Mouse (Mus musculus) kidney, postnatal 0 days (tissue): ENCODE results near the gene 3425401B19Rik. TPM values are rescaled to one million over a fixed set of nuclear protein-coding genes. Genes with fewer than 3 reads are reported as not detected.
A peak's percentile ranks its signal among the peaks of the same experiment; 100 is the strongest.

Experiments used
- ATAC-seq: fragments of 200-750 bp; cut with Nextera tagmentation; replicated peaks from 2 replicates; pipeline ENCODE4 v1.8.0; 2017; ENCODE audit warnings: low read depth, moderate number of reproducible peaks, moderate TSS enrichment, moderate library complexity; ENCODE audit not compliant: low FRiP score
- DNase-seq: peaks from one replicate; pipeline ENCODE4 v3.0.0-alpha.2; 2016; ENCODE audit warnings: low spot score
- H3K27ac ChIP-seq: fragments of 300-500 bp; sonication (generic); 2 replicates; pipeline ENCODE4 v1.5.1; 2014; ENCODE audit warnings: mild to moderate bottlenecking
- H3K27me3 ChIP-seq: fragments of 300-500 bp; sonication (generic); 2 replicates; pipeline ENCODE4 v1.6.1; 2014; ENCODE audit warnings: low read length, mixed read lengths; ENCODE audit not compliant: insufficient read depth
- H3K36me3 ChIP-seq: fragments of 300-500 bp; sonication (generic); 2 replicates; pipeline ENCODE4 v1.6.1; 2014; ENCODE audit warnings: low read length, mixed read lengths; ENCODE audit not compliant: insufficient read depth
- H3K4me1 ChIP-seq: fragments of 300-500 bp; sonication (generic); replicated peaks from 2 replicates; pipeline ENCODE4 v1.6.1; 2014; ENCODE audit warnings: antibody characterized with exemption, low read length, mixed read lengths; ENCODE audit not compliant: insufficient read depth
- H3K4me2 ChIP-seq: fragments of 300-500 bp; sonication (generic); 2 replicates; pipeline ENCODE4 v1.6.1; 2014; ENCODE audit warnings: mild to moderate bottlenecking, low read length, moderate library complexity, mixed read lengths
- H3K4me3 ChIP-seq: fragments of 300-500 bp; sonication (generic); replicated peaks from 2 replicates; pipeline ENCODE4 v1.5.1; 2014; ENCODE audit warnings: low read depth, low read length
- H3K9ac ChIP-seq: fragments of 300-500 bp; sonication (generic); 2 replicates; pipeline ENCODE4 v1.6.1; 2014; ENCODE audit warnings: low read depth, low read length
- H3K9me3 ChIP-seq: fragments of 300-500 bp; sonication (generic); replicated peaks from 2 replicates; pipeline ENCODE4 v1.6.1; 2016; ENCODE audit warnings: low read length, inconsistent platforms, mixed read lengths
- CTCF ChIP-seq: IDR thresholded peaks from 2 replicates; pipeline ENCODE4 v1.5.1; 2016; ENCODE audit warnings: antibody characterized with exemption, low read depth, mild to moderate bottlenecking, moderate library complexity
- WGBS: fragments of 180-500 bp; shearing (Covaris S2); extraction: QIAGEN DNeasy Blood & Tissue Kit; methylation state at CpG from one replicate; pipeline ENCODE4 v1.1.7; 2014; 5-methylcytosine and 5-hydroxymethylcytosine counted together
- polyA plus RNA-seq: library from polyadenylated mRNA; unstranded; fragments of >200 nt; fragmentation: Nextera tagmentation; extraction: Ambion mirVana; gene quantifications from 2 replicates; pipeline ENCODE4 v1.2.1, GENCODE M21; 2015

Gene 3425401B19Rik
- 0.04 and 0.12 TPM in 2 replicates for polyA plus RNA-seq

GRCm38 (mm10) chr14:32685124-32685826 is at the start of gene 3425401B19Rik:
Gene 3425401B19Rik (minus strand): TSS chr14:32685293.
- H3K27ac ChIP-seq = no peak within 1 kb of the TSS
- H3K9me3 ChIP-seq = no peaks in the 10 kb centered on the region
- DNase-seq (peak; percentile 45), ATAC-seq (no peak)
- 0 out of 2 replicates have a peak within 1 kb of the TSS, but pooled peaks have one; percentile 18 for H3K9ac ChIP-seq
- no peaks in the 10 kb centered on the region for H3K27me3 ChIP-seq
- WGBS = 36% methylated on average over 16 of the region's 16 CpGs
- H3K4me3 ChIP-seq = no peak within 1 kb of the TSS
- no peaks in the 10 kb centered on the region for H3K36me3 ChIP-seq
- TF ChIP-seq CTCF = no peak
- H3K4me2 ChIP-seq = peak within 1 kb of the TSS; percentile 36
- H3K4me1 ChIP-seq = peaks cover 18% of the 10 kb centered on the region

DNA sequence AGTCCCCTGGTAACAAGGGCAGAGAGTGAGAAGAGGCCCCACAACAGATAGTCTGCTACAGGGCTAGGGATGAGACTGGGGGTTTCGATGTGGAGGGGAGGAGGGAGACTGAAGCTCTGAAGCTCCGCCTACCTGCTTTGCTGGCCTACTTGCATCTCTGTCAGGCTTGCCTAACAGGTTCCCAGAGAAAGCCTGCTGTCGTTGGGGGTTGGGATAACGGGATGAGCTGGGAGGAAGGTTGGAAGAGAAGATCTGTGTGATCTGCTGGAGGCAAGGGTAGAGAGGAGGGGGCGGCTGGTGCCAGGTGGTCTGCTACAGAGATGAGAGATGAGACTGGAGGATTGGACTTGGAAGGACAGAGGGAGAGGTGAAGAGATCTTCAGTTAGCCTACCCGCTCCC is 47.9 kb upstream of the 3425401B19Rik start:
- 38% methylated on average over 6 of the region's 6 CpGs for WGBS
- Histone ChIP-seq H3K9ac (no peak overlapping the region), H3K9me3 (no peaks in the 10 kb centered on the region), H3K4me1 (no peaks in the 10 kb centered on the region), H3K27ac (no peak overlapping the region), H3K36me3 (no peaks in the 10 kb centered on the region), H3K27me3 (no peaks in the 10 kb centered on the region), H3K4me3 (no peak overlapping the region), H3K4me2 (no peak overlapping the region)
- ATAC-seq = no peak
- no peak for DNase-seq
- TF ChIP-seq CTCF = no peak

- no peaks in the 10 kb centered on the region for H3K36me3 ChIP-seq
- ATAC-seq (no peak), DNase-seq (no peak)
Measured at GRCm38 (mm10) chr14:32726864-32727263, 41.8 kb upstream of the 3425401B19Rik start.

DNA sequence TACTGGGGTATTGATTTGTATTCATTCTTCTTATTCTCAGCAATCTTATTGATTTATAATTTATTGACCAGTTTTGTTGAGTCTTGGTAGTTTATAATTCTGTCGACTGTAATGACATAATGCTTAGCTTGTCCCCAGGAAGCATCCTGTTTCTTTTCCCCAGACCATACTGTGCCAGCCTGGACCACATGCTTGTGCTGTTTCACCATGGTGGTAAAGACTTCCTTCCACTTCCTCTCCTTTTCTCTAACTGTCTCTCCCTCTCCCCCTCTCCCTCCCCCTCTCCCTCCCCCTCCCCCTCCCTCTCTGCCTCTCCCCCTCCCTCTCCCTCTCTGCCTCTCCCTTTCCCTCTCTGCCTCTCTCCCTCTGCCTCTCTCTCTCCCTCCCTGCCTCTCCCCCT is 36.4 kb upstream of the 3425401B19Rik start:
- WGBS = 59% methylated on average over 1 of the region's 1 CpGs
- no peak for ATAC-seq
- no peak for TF ChIP-seq CTCF

More at GRCm38 (mm10) chr14:32726864-32727263, 41.8 kb upstream of the 3425401B19Rik start:
- Histone ChIP-seq H3K4me1 (no peaks in the 10 kb centered on the region), H3K9me3 (no peaks in the 10 kb centered on the region), H3K27ac (no peak overlapping the region), H3K4me3 (no peak overlapping the region), H3K9ac (no peak overlapping the region), H3K4me2 (no peak overlapping the region), H3K27me3 (no peaks in the 10 kb centered on the region)
- TF ChIP-seq CTCF = no peak

GRCm38 (mm10) chr14:32716763-32717439 is 31.8 kb upstream of the 3425401B19Rik start:
- Histone ChIP-seq H3K27me3 (no peaks in the 10 kb centered on the region), H3K4me1 (no peaks in the 10 kb centered on the region), H3K27ac (no peak overlapping the region), H3K4me2 (no peak overlapping the region), H3K9ac (no peak overlapping the region), H3K9me3 (no peaks in the 10 kb centered on the region), H3K4me3 (no peak overlapping the region), H3K36me3 (no peaks in the 10 kb centered on the region)
- no peak for DNase-seq
- no peak for ATAC-seq
- WGBS = 61% methylated on average over 6 of the region's 6 CpGs
- no peak for TF ChIP-seq CTCF

More for the DNA sequence above, 36.4 kb upstream of the 3425401B19Rik start:
- Histone ChIP-seq H3K9me3 (no peaks in the 10 kb centered on the region), H3K4me3 (no peak overlapping the region), H3K4me1 (no peaks in the 10 kb centered on the region), H3K36me3 (no peaks in the 10 kb centered on the region), H3K9ac (no peak overlapping the region), H3K4me2 (no peak overlapping the region), H3K27me3 (no peaks in the 10 kb centered on the region), H3K27ac (no peak overlapping the region)
- DNase-seq = no peak

DNA sequence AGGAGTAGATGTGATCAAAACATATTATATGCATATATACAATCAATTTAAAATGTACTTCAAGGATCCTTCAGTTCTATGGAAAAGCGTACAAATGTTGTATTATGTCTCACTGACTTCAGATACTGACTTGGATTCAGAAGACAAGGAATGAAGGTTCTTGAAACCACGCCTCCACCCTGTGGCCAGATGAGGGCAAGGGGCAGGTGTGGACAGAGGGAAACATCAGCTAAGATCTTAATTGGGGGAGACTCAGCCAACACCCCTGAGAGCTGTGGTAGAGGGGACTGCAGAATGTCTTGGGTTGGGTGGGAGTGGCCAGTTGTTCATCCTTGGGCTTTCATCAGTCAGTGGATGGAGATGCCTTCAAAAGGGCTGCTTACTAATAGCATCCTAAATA is 30.4 kb upstream of the 3425401B19Rik start:
- DNase-seq = no peak
- WGBS = 94% methylated on average over 2 of the region's 2 CpGs
- no peak for TF ChIP-seq CTCF

More for the DNA sequence above, 30.4 kb upstream of the 3425401B19Rik start:
- Histone ChIP-seq H3K4me2 (no peak overlapping the region), H3K27me3 (no peaks in the 10 kb centered on the region), H3K4me1 (no peaks in the 10 kb centered on the region), H3K4me3 (no peak overlapping the region), H3K27ac (no peak overlapping the region), H3K36me3 (no peaks in the 10 kb centered on the region), H3K9ac (no peak overlapping the region), H3K9me3 (no peaks in the 10 kb centered on the region)
- ATAC-seq = no peak
